Mouse (Mus musculus) forebrain, embryonic 10.5 days (tissue): ENCODE results near the gene Fancc. TPM values are rescaled to one million over a fixed set of nuclear protein-coding genes. Genes with fewer than 3 reads are reported as not detected.

Source experiments
- DNase-seq: peaks from one replicate; pipeline ENCODE4 v3.0.0-alpha.2; 2017; ENCODE audit warnings: low spot score; ENCODE audit errors: extremely low spot score
- H3K27ac ChIP-seq: fragments of 300-500 bp; sonication (generic); 2 replicates; pipeline ENCODE4 v1.5.1; 2016; ENCODE audit warnings: mild to moderate bottlenecking
- H3K27me3 ChIP-seq: fragments of 300-500 bp; sonication (generic); 2 replicates; pipeline ENCODE4 v1.6.1; 2016; ENCODE audit warnings: mild to moderate bottlenecking; ENCODE audit not compliant: poor library complexity, severe bottlenecking
- H3K36me3 ChIP-seq: fragments of 300-500 bp; sonication (generic); replicated peaks from 2 replicates; pipeline ENCODE4 v1.6.1; 2016; ENCODE audit warnings: mild to moderate bottlenecking, moderate library complexity
- H3K4me1 ChIP-seq: fragments of 300-500 bp; sonication (generic); 2 replicates; pipeline ENCODE4 v1.6.1; 2016
- H3K4me3 ChIP-seq: fragments of 300-500 bp; sonication (generic); 2 replicates; pipeline ENCODE4 v1.5.1; 2016; ENCODE audit warnings: mild to moderate bottlenecking, moderate library complexity
- H3K9me3 ChIP-seq: fragments of 300-500 bp; sonication (generic); 2 replicates; pipeline ENCODE4 v1.6.1; 2016; ENCODE audit warnings: mild to moderate bottlenecking, moderate library complexity
- WGBS: fragments of 180-500 bp; shearing (Covaris S2); methylation state at CpG from one replicate; pipeline ENCODE4 v1.1.7; 2016; 5-methylcytosine and 5-hydroxymethylcytosine counted together
- polyA plus RNA-seq: library from polyadenylated mRNA; unstranded; fragments of >200 nt; fragmentation: Nextera tagmentation; extraction: Ambion mirVana; gene quantifications from 2 replicates; pipeline ENCODE4 v1.2.1, GENCODE M21; 2016

Fancc gene
- polyA plus RNA-seq, 1 experiment from 2014 or later, result 22.4 TPM

GRCm38 (mm10) chr13:63332576-63333300 is 164.3 kb downstream of the Fancc start:
- DNase-seq, result peak; percentile 55
- no peaks in the 10 kb centered on the region for H3K36me3 ChIP-seq
- H3K9me3 ChIP-seq, result no peaks in the 10 kb centered on the region
- WGBS, result 49% methylated on average over 4 of the region's 4 CpGs
- peaks cover 43% of the 10 kb centered on the region for H3K27me3 ChIP-seq
- H3K27ac ChIP-seq, result no peak overlapping the region
- H3K4me1 ChIP-seq, result peaks cover 43% of the 10 kb centered on the region
- no peak overlapping the region for H3K4me3 ChIP-seq

GRCm38 (mm10) chr13:63331379-63331778 is 165.7 kb downstream of the Fancc start:
- no peak overlapping the region for H3K27ac ChIP-seq
- DNase-seq, result peak; percentile 51
- no peaks in the 10 kb centered on the region for H3K9me3 ChIP-seq
- H3K4me3 ChIP-seq, result no peak overlapping the region
- H3K27me3 ChIP-seq, result peaks cover 42% of the 10 kb centered on the region
- WGBS, result 49% methylated on average over 4 of the region's 4 CpGs
- peaks cover 29% of the 10 kb centered on the region for H3K4me1 ChIP-seq
- no peaks in the 10 kb centered on the region for H3K36me3 ChIP-seq

- Histone ChIP-seq H3K36me3 (no peaks in the 10 kb centered on the region), H3K27ac (peak overlapping the region; percentile 12; the same call in 1 of the 2 replicates)
- DNase-seq, result peak; percentile 37
These were observed 166.7 kb downstream of the Fancc start for GRCm38 (mm10) chr13:63330236-63330860.

GRCm38 (mm10) chr13:63326015-63326414 is 171.1 kb downstream of the Fancc start:
- Histone ChIP-seq H3K4me3 (no peak overlapping the region), H3K36me3 (peaks cover 4% of the 10 kb centered on the region; the same call in 1 of the 2 replicates), H3K27me3 (peaks cover 22% of the 10 kb centered on the region), H3K4me1 (peaks cover 60% of the 10 kb centered on the region), H3K27ac (no peak overlapping the region), H3K9me3 (no peaks in the 10 kb centered on the region)
- DNase-seq, result no peak
- WGBS, result 87% methylated on average over 2 of the region's 2 CpGs

More at GRCm38 (mm10) chr13:63330236-63330860, 166.7 kb downstream of the Fancc start:
- Histone ChIP-seq H3K27me3 (peaks cover 42% of the 10 kb centered on the region), H3K4me1 (peaks cover 23% of the 10 kb centered on the region), H3K4me3 (no peak overlapping the region), H3K9me3 (no peaks in the 10 kb centered on the region)
- WGBS, result 16% methylated on average over 9 of the region's 9 CpGs

DNA sequence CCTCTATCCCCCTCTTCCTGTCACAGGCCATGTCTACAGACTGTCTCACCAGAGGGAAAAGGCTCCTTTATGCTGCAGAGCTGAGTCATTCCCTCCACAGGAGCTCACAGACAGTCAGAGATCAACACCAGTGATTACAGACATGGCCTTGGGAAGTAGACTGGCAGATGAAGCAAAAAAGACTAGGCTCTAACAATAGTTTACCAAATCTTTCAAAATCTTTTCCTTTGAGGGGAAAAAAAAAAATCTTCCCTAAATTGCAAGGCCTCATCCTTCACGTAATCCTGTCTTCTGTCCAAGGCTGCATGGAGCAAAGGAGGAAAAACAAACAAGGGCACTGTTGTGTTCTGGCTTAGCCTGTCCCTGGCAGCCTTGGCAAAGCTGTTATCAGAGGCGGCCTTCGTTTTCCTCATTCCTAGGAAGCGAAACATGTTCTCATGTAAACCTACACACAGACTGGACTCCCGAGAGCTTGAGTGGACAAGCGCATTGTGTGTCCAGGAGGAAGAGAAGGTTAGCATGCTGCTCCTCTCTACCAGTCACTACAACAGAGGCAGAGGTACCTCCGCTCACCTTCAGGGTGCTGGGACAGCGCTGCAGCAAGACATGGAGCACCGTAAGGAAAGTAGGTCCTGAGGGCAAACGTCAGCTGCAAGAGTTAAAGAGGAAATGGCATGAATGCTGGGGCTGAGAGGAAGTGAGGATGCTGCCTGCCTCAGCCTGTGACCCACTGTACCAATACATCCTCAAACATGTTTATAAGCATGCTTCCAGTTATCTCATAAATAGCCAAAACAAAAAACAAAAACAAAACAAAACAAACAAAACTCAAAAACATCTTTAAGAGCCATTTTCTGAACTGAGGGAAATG is 171.9 kb downstream of the Fancc start:
- Histone ChIP-seq H3K36me3 (peaks cover 4% of the 10 kb centered on the region; the same call in 1 of the 2 replicates), H3K27me3 (peaks cover 22% of the 10 kb centered on the region), H3K9me3 (no peaks in the 10 kb centered on the region), H3K27ac (peak overlapping the region; percentile 59), H3K4me3 (no peak overlapping the region), H3K4me1 (peaks cover 52% of the 10 kb centered on the region)
- WGBS, result 78% methylated on average over 10 of the region's 10 CpGs
- DNase-seq, result no peak

- 71% methylated on average over 3 of the region's 3 CpGs for whole genome bisulfite sequencing
- no peak overlapping the region for H3K4me3 ChIP-seq
- no peak for DNase-seq
- peaks cover 15% of the 10 kb centered on the region for H3K27me3 ChIP-seq
- H3K36me3 ChIP-seq, result peaks cover 4% of the 10 kb centered on the region; the same call in 1 of the 2 replicates
- no peaks in the 10 kb centered on the region for H3K9me3 ChIP-seq
- H3K4me1 ChIP-seq, result peaks cover 43% of the 10 kb centered on the region
- H3K27ac ChIP-seq, result peak overlapping the region; percentile 59; the same call in 1 of the 2 replicates
These were observed 172.8 kb downstream of the Fancc start for GRCm38 (mm10) chr13:63324311-63324710.

GRCm38 (mm10) chr13:63323286-63324075 is 173.6 kb downstream of the Fancc start:
- Histone ChIP-seq H3K9me3 (no peaks in the 10 kb centered on the region), H3K36me3 (peaks cover 4% of the 10 kb centered on the region; the same call in 1 of the 2 replicates), H3K4me1 (peaks cover 41% of the 10 kb centered on the region), H3K27me3 (peaks cover 6% of the 10 kb centered on the region; the same call in 1 of the 2 replicates), H3K27ac (0 out of 2 replicates have a peak overlapping the region, but pooled peaks have one; percentile 59), H3K4me3 (no peak overlapping the region)
- 82% methylated on average over 9 of the region's 9 CpGs for WGBS
- DNase-seq, result no peak

- Histone ChIP-seq H3K27me3 (0 out of 2 replicates have a peak, but pooled peaks cover 3% of the 10 kb centered on the region), H3K27ac (peak overlapping the region; percentile 59; the same call in 1 of the 2 replicates), H3K4me1 (peaks cover 46% of the 10 kb centered on the region), H3K36me3 (peaks cover 4% of the 10 kb centered on the region; the same call in 1 of the 2 replicates), H3K9me3 (no peaks in the 10 kb centered on the region), H3K4me3 (no peak overlapping the region)
- no peak for DNase-seq
- 90% methylated on average over 6 of the region's 6 CpGs for WGBS
These were observed 174.3 kb downstream of the Fancc start for GRCm38 (mm10) chr13:63322756-63323155.

GRCm38 (mm10) chr13:63321689-63322088 is 175.4 kb downstream of the Fancc start:
- H3K9me3 ChIP-seq, result no peaks in the 10 kb centered on the region
- H3K4me1 ChIP-seq, result peaks cover 48% of the 10 kb centered on the region
- no peak for DNase-seq
- no peaks in the 10 kb centered on the region for H3K27me3 ChIP-seq
- peaks cover 11% of the 10 kb centered on the region for H3K36me3 ChIP-seq
- no peak overlapping the region for H3K4me3 ChIP-seq
- H3K27ac ChIP-seq, result 0 out of 2 replicates have a peak overlapping the region, but pooled peaks have one; percentile 4
- WGBS, result 71% methylated on average over 5 of the region's 5 CpGs

GRCm38 (mm10) chr13:63319814-63320213 is 177.3 kb downstream of the Fancc start:
- H3K9me3 ChIP-seq, result no peaks in the 10 kb centered on the region
- H3K27me3 ChIP-seq, result no peaks in the 10 kb centered on the region
- WGBS, result 97% methylated on average over 7 of the region's 7 CpGs
- no peak overlapping the region for H3K27ac ChIP-seq
- no peak overlapping the region for H3K4me3 ChIP-seq
- H3K4me1 ChIP-seq, result peaks cover 40% of the 10 kb centered on the region
- DNase-seq, result no peak
- H3K36me3 ChIP-seq, result peaks cover 20% of the 10 kb centered on the region

GRCm38 (mm10) chr13:63317681-63318104 is 179.4 kb downstream of the Fancc start:
- no peak overlapping the region for H3K27ac ChIP-seq
- H3K4me3 ChIP-seq, result no peak overlapping the region
- H3K9me3 ChIP-seq, result no peaks in the 10 kb centered on the region
- no peak for DNase-seq
- no peaks in the 10 kb centered on the region for H3K27me3 ChIP-seq
- 69% methylated on average over 7 of the region's 7 CpGs for WGBS
- H3K4me1 ChIP-seq, result peaks cover 28% of the 10 kb centered on the region
- peaks cover 23% of the 10 kb centered on the region for H3K36me3 ChIP-seq

GRCm38 (mm10) chr13:63316407-63316806 is 180.7 kb downstream of the Fancc start:
- H3K4me1 ChIP-seq, result peaks cover 15% of the 10 kb centered on the region
- no peak overlapping the region for H3K4me3 ChIP-seq
- WGBS, result 91% methylated on average over 5 of the region's 5 CpGs
- no peak overlapping the region for H3K27ac ChIP-seq
- no peak for DNase-seq
- H3K27me3 ChIP-seq, result no peaks in the 10 kb centered on the region
- H3K9me3 ChIP-seq, result no peaks in the 10 kb centered on the region
- H3K36me3 ChIP-seq, result peaks cover 31% of the 10 kb centered on the region
